Mouse (Mus musculus): ENCODE measurements around the gene Fam166b.

Gene Fam166b

GRCm38 (mm10) chr4:43380951-43381350 is 48.0 kb downstream of the Fam166b start:
- DNase-seq (ENCODE audit: low spot score in 2 of 2): no peak

GRCm38 (mm10) chr4:43379601-43380000 is 49.3 kb downstream of the Fam166b start:
- DNase-seq (ENCODE audit: low spot score in 2 of 2): no peak
